Mouse (Mus musculus) urinary bladder, postnatal 25 days (tissue): ENCODE data around the gene Zcchc2.

Experiments used
- DNase-seq: peaks from one replicate; pipeline ENCODE4 v3.0.0; 2022; ENCODE audit warnings: low spot score

The Zcchc2 gene

DNA sequence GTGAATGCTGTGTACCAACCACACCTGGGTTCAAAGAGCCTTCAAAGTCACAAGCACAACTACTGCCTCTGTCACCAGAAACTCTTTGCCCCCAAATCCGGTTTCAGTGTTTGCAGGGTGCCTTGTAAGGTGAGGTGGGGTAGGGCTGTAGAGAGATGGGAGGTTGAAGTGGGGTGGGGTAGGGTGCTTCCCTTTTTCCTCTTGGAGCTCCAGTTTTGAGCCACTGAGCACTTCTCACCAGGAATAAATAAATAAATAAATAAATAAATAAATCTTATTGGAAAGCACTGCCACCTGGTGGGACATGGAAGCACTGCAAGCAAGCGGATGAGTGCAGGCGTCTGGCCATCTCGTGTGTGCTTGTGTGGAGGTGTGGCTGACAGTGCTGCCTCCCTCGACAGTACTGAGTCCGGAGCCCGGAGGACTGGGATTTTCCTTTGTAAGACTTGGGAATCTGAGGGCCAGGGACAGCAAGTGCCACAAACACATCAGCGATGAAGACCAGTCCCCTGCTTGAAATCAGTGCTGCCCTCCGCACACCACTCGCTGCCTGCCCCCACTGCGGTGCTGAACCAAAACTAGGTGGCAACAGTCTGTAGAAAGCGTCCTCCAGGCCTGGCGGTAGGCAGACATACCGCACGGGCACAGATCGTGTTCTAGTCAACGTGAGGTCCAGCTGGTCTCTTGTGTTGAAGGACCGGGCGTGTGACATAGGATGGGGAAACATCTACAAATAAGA lies 46.8 kb downstream of the Zcchc2 start:
- peak; percentile 63 for DNase-seq

DNA sequence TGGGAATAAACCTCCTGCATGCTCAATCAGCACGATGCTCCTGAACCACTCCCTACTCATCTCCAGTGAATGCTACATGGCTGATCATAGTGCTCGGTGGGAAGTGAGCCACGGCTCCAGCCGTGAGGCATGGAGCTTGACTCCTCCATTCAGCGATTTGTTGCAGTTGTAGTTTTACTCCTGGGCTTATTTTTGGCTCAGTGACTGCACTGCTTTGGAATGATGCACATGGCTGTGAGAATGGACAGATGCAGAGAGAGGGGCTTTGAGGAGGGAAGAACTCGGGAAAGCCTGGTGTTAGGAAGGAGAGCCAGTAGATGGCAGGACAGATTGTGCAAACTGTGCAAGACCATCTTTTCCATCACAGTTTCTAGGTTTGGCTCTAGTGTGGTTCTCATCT lies 49.1 kb downstream of the Zcchc2 start:
- DNase-seq = no peak

DNA sequence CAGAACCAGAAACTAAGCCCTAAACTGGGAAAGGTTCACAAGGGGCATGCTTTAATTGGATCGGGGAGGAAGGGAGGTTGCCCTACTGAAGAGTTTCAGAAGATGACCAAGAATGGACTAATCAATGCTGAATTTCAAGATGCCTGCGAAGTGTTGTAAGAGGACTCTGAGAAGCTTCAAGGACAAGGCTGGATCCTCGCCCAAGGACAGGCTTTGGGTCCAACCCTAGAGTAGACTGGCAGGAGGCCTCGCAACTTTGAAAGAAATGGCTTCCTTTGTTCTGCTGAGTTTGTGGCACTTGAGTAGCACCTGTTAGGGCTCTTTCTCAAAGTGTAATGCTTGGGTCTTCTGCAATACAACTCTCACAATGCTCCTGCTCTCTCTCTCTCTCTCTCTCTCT lies 50.1 kb downstream of the Zcchc2 start:
- no peak for DNase-seq

DNA sequence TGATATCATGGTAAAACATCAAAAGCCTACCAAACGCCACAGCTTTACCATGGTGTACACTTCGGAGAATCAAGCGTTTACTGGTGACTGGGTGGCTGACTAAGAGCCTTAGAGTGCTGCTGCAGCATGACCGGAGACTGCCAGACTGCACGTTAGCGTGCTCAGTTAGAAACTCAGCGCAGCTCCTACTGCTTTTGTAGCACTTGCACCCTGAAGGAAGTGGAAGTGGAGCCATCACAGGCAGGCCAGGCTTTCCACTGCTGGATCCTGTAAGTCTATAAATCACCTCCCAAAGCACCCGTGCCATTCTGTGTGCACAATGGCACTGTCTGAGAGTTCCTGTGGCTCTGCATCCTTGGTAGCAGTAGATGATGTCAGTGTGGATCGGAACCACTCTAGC lies 52.0 kb downstream of the Zcchc2 start:
- no peak for DNase-seq

DNA sequence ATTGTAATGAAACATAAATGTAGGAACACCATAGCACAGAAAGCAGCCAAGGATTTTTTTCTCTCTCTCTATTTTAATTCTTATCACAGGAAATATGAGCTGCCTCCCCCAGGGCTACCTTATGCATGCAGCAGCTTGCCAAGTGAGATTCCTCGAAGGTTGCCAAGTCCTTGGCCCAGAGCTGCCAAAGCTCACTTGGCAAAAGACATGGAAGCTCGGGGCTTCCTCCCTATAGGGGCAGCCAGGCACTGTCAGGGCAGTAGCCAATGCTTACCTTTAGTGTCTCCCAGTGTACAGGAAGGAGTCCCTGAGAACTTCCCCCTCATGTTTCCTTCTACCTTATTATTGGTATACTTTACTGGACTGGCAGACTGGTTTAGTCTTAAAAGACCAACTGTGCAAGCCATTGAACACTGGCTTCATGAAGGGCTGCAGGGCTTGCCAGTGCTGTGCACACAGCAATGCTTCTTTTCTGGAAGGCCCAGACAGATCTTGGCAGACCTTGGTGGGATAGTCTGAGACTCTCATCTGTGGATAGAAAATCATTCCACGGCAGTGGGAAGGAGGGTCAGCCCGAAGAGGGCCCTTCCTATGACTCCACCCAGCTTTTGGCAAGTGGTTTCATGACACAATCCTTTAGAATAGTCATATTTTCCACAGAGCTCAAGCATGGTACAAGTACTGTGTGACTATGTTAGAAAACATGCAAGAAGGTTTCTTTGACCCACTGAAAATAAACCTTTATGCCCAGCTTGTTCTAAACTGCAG lies 53.0 kb downstream of the Zcchc2 start:
- DNase-seq = no peak

DNA sequence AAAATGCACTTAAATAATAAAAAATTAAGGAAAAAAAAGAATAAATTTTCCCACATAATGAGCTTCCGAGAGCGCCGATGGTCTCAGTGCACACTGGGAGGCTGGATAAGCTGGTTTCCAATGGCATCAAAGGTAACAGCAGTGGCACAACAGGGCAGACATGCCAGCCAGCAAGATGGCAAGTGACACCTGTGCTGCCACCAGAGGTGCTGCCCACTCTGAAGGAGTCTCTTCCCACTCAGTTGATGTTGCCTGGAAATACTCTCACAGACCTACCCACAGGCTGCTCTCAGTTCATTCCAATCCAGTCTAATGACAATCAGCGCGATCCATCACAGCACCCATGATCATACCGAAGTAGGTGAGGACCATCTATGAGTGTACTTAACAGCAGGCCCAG lies 58.8 kb downstream of the Zcchc2 start:
- DNase-seq = no peak

DNA sequence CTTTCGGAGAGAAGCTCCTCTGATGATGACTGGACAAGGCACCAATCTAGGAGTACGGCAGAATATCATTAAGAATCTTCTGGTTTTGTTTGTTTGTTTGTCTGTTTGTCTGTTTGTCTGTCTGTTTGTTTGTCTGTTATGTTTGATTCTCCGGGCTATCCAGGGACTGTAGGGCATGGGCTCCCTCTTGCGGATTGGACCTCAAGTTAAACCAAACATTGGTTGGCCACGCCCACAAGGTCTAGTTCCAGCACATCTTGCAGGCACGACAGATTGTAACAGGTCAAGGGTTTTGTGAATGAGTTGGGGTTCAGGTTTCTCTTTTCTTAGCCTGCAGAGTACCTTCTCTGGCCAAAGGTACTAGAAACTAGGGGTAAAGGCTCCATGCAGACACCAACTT lies 64.8 kb downstream of the Zcchc2 start:
- DNase-seq = no peak

DNA sequence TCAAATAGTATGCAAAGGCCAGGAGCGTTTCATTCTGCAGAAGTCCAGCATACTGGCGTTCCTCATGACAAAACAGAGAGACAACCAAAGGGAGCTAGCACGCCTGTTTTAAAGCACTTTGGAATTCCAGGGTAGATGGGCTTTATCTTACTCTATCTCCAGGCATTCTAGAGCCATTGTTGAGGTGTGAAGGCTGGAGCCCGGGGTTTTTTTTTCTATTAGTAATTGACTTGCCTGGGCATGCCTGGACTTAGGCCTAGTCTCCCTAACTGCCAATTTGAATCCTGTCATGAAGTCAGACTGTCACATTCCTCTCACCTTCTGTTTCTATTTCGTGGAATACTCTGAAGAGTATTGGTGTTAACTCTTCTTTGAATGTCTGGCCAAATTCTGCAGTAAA lies 68.1 kb downstream of the Zcchc2 start:
- no peak for DNase-seq

DNA sequence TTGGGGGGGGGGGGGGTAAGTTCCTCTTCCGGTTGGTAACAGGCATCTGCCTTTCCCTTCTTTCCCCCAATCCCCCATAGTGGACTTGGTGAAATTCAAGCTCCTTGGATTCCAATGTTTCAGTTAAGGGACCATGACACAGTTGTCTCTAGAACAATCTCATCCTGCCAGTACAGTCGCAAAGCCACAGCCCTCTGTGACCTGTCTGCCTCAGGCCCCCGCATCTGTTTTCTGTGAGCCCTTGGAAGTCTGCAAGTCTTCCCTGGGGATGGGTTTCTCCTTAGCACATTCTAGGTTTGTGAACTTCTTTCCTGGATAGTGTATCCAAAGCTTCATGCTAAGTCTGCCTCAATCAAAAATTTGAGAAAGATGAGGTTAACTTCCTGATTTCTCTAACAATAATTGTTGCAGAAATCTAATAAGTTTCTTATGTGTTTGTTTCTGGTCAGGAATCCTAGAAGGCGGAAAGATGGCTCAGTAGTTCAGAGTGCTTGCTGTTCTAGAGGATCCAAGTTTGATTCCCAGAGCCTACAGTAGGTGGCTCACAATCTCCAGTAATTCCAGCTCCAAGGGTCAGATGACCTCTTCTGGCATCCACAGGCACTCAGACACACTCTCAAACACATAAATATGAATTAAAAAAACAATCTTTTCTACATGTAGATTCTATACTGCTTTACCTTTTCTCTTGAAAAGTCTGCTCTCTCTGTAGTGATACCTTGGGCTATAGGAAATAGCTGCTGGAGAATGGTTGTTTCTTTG lies 69.5 kb downstream of the Zcchc2 start:
- no peak for DNase-seq

DNA sequence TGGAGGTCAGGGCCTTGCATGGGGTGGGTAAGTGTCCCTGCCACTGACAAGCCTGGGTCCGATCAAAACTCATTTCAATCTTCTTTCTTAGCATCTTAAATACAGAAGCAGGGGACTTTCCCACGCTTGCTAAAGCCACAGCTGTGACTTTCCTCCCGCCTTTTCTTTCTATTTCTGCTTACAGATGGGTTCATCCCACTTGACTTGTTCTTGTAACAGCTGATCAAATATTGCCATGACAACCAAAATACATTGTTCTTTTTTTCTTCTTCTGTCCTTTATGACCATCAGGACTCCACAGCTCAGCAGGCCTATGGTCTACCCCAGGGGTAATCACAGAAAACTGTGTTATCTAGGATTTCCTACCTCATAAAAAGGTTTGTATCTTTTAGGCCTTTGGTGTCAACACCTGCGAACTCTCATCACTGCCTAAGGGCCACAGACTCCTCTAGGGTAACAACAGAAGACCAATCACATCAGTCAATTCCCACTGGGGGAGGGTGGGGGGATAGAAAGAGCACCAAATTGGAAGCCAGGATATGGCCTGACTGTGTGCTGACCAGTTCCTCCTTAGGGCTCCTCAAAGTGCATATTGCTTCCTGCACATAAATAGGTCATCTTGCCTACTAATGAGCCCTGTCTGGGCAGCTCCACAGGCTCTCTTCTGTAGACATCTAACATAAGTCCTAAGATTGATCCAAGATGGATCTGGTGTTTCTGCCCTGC lies 71.1 kb downstream of the Zcchc2 start:
- no peak for DNase-seq

DNA sequence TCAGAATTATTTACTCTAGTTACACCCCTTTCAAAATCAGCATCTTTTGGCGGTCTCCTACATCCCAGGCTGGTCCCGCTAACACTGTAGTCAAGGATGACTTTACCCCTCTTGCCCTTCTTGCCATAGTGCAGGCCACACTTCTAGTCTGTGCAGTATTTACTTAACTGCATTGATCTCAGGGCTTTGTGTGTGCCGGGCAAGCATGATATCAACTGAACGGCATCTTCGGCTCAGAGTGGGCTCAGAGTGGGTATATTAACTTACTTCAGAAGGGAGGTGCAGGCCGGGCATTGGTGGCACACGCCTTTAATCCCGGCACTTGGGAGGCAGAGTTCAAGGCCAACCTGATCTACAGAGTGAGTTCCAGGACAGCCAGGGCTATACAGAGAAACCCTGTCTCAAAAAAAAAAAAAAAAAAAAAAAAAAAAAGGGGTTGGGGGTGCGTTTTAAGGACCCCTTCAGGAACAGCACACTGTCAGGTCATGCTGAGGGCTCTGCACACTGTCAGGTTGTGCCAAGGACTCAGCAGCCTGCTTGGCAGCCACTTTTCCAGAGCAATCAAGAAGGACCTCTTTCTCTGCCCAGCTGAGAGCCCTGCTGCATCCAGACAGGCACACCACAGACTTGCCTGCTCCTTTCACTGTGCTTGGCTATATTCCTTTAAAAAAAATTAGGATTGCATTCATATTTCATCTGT lies 72.8 kb downstream of the Zcchc2 start:
- DNase-seq = no peak

DNA sequence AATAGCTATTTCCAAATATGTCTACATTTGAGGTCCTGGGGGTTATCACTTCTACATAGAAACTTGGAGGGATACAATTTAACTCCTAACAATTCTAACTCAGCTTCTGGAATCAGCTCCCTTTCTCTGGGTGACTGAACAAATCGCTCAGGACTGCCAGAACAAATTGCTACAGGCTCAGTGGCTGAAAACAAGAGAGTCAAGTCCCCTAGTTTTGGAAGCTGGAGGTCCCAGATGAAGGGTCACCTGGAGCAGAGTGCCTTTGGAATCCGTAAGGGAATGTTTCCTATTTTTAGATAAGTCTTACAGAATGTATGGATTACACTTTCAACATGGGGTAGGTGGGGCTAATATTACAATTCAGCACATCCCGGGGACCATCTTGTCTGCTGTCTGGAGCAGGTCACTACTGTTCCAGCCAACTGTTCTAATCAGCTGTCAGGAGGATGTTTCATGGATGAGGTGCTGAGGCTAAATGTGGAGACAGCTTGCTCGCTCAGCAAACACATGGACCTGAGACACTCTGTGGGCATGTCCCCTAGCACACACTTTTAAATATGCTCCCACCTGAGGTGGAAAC lies 73.5 kb downstream of the Zcchc2 start:
- no peak for DNase-seq

DNA sequence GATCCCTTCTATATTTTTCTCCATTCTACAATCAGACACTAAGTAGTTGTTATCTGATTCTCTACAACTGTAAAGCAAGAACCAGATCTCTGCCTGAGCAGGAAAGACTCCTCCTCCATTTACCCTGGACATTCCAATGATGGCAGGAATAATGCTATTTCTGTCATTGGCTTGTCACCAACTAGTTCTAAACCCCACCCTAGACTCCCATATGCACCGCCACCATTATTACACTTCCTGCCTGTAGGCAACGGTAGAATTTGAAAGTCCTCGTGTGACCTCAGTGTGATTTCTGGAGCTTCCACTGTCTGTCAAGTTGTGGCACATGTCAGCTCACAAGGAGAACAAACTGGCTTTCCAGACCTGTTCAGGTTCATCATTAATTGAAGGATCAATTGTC lies 74.1 kb downstream of the Zcchc2 start:
- DNase-seq = no peak

DNA sequence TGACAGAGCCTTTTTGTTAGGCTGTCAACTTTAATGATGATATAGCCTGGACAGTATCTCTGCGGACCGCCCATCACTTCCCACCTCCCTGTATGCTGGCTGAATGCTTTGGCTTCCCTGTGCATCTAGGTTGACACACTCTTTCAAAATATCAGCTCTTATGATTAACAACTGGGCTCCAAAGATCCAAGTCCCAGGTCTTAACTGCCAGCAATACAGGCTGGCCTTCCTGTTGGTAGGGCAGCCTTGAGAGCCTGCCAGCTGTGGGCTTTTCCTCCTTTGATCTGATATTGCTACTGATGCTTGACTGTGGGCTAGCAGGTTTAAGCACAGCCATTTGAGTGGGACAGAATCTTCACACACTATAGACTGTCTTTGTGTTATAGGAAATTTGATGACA lies 74.5 kb downstream of the Zcchc2 start:
- DNase-seq = no peak

DNA sequence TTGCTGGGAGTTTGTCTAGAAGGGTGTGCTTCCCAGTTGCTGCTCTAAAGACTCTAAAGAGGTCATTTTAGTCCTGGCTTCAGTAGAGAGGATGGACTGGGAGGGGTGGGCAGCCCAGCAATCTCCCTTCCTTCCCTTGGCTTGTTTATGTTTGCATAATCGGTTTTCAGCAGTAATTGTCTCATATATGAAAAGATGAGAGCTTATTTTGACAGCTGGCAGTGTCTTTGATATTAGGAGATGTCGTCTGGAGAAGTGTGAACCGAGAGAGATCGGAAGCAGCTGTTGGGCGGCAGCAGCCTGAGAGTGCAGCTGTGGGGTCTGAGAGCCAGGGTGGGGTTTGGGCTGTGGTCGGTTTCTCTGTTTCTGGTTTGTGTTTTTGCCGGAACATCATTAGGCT lies 75.5 kb downstream of the Zcchc2 start:
- DNase-seq = no peak

DNA sequence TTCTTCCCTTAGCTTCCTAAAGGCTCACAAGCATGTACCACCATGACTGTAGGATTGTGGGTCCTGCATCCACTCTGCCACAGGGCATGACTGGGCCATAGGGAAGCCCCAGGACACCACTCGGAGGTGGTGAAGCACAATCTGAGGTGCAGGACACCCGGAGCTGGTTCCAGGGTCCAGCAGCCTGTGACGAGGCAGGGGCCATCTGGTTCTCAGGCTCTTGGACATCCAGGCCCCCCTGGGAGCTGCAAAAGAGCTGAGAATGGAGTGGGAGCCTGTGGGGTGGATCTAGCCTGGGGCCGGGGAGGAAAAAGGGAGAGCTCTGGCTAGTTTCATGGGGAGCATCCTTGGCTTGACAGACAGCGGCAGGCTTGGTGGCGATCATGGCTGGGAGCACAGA lies 77.1 kb downstream of the Zcchc2 start:
- DNase-seq = no peak

DNA sequence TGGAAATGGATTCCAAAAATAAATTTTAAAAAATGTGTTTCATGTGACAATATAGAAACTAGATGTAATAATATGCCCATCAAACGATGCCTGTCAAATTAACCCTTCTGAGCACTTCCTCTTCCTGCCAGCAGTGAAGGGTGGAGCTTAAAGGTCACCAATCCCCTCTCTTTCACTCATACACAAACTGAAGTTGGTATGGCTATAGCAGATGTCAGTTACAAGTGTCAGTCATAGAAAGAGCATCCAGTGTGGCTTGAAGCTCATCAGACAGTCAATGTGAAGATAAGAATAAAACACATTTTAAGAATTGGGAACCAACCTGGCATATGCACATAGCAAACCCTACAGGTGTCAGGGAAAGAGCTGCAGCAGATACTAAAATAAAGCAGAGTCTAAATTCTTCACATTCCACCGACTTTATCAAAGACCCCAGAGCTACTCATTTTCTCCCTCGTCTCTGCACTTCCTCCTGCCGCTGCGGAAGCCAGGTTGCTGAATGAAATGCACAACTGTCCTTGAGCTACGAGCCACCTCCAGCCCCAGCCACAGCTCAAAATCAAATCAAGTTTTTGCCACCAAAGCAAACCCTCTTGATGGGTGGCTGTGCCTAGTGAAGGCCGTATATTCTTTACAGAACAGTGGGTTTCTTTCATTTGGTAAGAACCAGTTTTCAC lies 79.8 kb downstream of the Zcchc2 start:
- DNase-seq = no peak

DNA sequence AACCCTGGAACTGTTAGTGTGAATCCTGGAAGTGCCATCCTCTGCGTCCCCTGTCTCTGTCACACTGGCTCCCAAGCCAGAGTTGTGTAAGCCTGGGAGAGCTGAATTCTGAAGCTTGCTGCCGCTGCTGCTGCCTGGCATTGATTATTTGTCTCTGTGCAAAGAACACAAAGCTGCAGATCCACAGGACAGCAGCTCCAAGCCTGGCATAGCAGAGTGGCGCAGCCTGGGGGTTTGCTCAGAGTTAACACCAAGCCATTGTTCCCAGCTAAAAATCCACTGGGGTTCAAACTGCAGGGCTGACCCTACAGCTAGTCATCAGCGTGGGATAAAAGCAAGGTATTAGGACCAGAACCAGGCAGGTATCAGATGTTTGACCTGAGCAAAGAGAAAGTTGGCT lies 80.6 kb downstream of the Zcchc2 start:
- no peak for DNase-seq

DNA sequence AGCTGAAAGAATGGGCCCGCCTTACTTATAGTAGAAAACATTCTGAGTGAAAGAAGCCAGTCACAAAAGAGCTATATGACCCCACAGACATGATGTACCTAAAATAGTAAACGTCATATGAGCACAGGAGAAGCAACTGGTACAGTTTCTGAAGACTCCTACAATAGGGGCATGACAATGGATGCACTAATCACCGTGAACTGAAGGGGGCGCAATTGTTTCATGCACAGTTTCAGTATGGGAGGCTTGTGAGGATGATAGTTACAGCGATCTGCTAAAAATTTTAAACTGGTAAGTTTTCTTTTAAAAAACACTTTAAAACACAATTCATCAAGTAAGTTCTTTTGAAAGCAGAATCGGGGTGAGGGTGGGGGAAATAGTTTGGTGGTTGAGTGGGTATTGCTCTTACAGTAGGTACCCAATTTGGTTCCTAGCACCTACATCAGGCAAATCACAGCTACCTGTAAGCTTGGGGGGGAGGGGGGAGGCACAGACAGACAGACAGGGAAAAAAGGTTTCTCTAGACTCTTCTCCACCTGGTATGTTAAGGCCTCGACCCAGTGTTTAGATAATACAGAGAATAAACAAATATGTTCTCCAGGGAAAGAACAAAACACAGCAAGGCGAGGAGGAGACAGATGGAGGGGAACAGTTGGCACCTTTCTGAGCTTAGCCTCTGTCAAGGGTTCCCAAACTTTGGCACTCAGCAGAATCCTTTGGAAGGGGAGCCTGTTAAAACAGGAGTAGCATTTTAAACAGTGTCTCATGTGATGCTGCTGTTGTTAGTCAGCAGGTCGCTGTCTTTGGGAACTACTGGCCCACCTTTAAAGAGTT lies 81.2 kb downstream of the Zcchc2 start:
- peak; percentile 75 for DNase-seq

DNA sequence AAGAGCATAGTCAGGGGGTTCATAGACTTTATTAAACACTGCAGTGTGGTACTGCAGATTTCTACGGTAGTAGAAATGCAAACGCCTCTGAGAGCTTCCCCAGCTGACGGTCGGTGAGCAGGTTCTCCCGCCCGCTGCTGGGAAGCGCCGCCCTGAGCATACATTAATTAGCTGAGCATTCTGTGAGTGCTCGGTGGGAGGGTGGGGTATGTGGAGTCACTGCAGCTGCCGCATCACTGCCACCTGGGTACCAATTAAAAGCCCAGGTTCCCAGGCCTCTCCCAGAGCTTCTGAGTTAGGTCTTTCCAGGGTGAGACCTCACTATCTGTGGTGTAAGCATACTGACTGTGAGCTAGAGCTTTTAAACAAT lies 81.8 kb downstream of the Zcchc2 start:
- DNase-seq = no peak
